Mouse (Mus musculus) CH12.LX (cell line): ENCODE results near the gene Daam1. TPM values are rescaled to one million over a fixed set of nuclear protein-coding genes. Genes with fewer than 3 reads are reported as not detected.

ENCODE experiments used
- DNase-seq: peaks from one replicate; pipeline ENCODE4 v3.0.0-alpha.2; 2013; ENCODE audit errors: extremely low read depth
- H3K27ac ChIP-seq: 2 replicates; pipeline ENCODE4 v1.5.1; 2012; ENCODE audit warnings: low read depth, mild to moderate bottlenecking, control low read depth, moderate library complexity; ENCODE audit not compliant: insufficient read depth
- H3K27me3 ChIP-seq: replicated peaks from 2 replicates; pipeline ENCODE3; 2012; ENCODE audit warnings: inconsistent platforms
- H3K36me3 ChIP-seq, 2 experiments: replicated peaks in 1 of 2; 2 replicates each; pipeline versions ENCODE3 to v1.6.1; 2012; ENCODE audit warnings: inconsistent platforms in 1 of 2, low read length in 1 of 2, mild to moderate bottlenecking in 1 of 2, mixed read lengths in 1 of 2, moderate library complexity in 1 of 2; ENCODE audit not compliant: control insufficient read depth in 1 of 2, insufficient read depth in 1 of 2
- H3K4me1 ChIP-seq, 2 experiments: 2 replicates each; pipeline ENCODE4 v1.6.1; 2012; ENCODE audit warnings: inconsistent platforms in 1 of 2, moderate library complexity in 1 of 2; ENCODE audit not compliant: insufficient read depth in 2 of 2, control insufficient read depth in 1 of 2
- H3K4me2 ChIP-seq: 2 replicates; pipeline ENCODE4 v1.6.1; 2012; ENCODE audit warnings: low read depth, mild to moderate bottlenecking, control low read depth; ENCODE audit not compliant: poor library complexity, insufficient read depth, severe bottlenecking
- H3K4me3 ChIP-seq, 3 experiments: fragments of 150-350 bp in 1 of 3; sonication (generic) in 1 of 3; replicated peaks in 1 of 3; 2 replicates each; pipeline versions ENCODE3 to v1.5.1; 2011 to 2012; ENCODE audit warnings: low read depth in 2 of 3, low read length in 2 of 3, mild to moderate bottlenecking in 2 of 3, moderate library complexity in 2 of 3, control low read depth in 1 of 3, improper control_type of control experiment in 1 of 3, inconsistent platforms in 1 of 3, mixed read lengths in 1 of 3; ENCODE audit not compliant: poor library complexity in 1 of 3
- H3K79me2 ChIP-seq: replicated peaks from 2 replicates; pipeline ENCODE4 v1.6.1; 2012; ENCODE audit warnings: mild to moderate bottlenecking, moderate library complexity; ENCODE audit not compliant: control insufficient read depth, poor library complexity, insufficient read depth, severe bottlenecking; ENCODE audit errors: extremely low read depth
- H3K9ac ChIP-seq: 2 replicates; pipeline ENCODE4 v1.6.1; 2012; ENCODE audit warnings: low read depth, mild to moderate bottlenecking, control low read depth, moderate library complexity; ENCODE audit not compliant: insufficient read depth
- H3K9me3 ChIP-seq: replicated peaks from 2 replicates; pipeline ENCODE3; 2012; ENCODE audit warnings: low read length, inconsistent platforms, mixed read lengths
- BHLHE40 ChIP-seq: IDR thresholded peaks from 2 replicates; pipeline ENCODE4 v1.6.1; 2011; ENCODE audit warnings: mild to moderate bottlenecking, low read depth, low read length, improper control_type of control experiment
- CHD1 ChIP-seq: IDR thresholded peaks from 2 replicates; pipeline ENCODE4 v1.6.1; 2012; ENCODE audit warnings: low read depth, low read length, improper control_type of control experiment, inconsistent platforms
- CHD2 ChIP-seq: IDR thresholded peaks from 2 replicates; pipeline ENCODE4 v1.6.1; 2011; ENCODE audit warnings: low read length, improper control_type of control experiment
- CTCF ChIP-seq, 2 experiments: IDR thresholded peaks in 1 of 2; conservative IDR thresholded peaks in 1 of 2; 2 replicates each; pipeline ENCODE4 v1.5.1; 2011 to 2012; ENCODE audit warnings: low read depth in 2 of 2, low read length in 2 of 2, improper control_type of control experiment in 1 of 2, inconsistent platforms in 1 of 2, mild to moderate bottlenecking in 1 of 2, moderate library complexity in 1 of 2
- E2F4 ChIP-seq: IDR thresholded peaks from 2 replicates; pipeline ENCODE4 v1.6.1; 2011; ENCODE audit warnings: low read depth, low read length, improper control_type of control experiment; ENCODE audit not compliant: insufficient replicate concordance
- EP300 ChIP-seq: IDR thresholded peaks from 2 replicates; pipeline ENCODE4 v1.6.1; 2011; ENCODE audit warnings: low read length, improper control_type of control experiment
- ETS1 ChIP-seq: conservative IDR thresholded peaks from 2 replicates; pipeline ENCODE4 v1.6.1; 2012; ENCODE audit warnings: low read depth, mild to moderate bottlenecking, inconsistent platforms, low read length, improper control_type of control experiment, moderate library complexity
- GABPA ChIP-seq: IDR thresholded peaks from 2 replicates; pipeline ENCODE4 v1.6.1; 2012; ENCODE audit warnings: low read depth, low read length, improper control_type of control experiment, inconsistent platforms; ENCODE audit not compliant: insufficient replicate concordance
- HCFC1 ChIP-seq: IDR thresholded peaks from 2 replicates; pipeline ENCODE4 v1.6.1; 2012; ENCODE audit warnings: low read depth, mild to moderate bottlenecking, inconsistent platforms, low read length, improper control_type of control experiment
- JUN ChIP-seq: IDR thresholded peaks from 2 replicates; pipeline ENCODE4 v1.6.1; 2011; ENCODE audit warnings: low read depth, mild to moderate bottlenecking, low read length, improper control_type of control experiment, moderate library complexity; ENCODE audit not compliant: insufficient read depth
- KAT2A ChIP-seq: IDR thresholded peaks from 2 replicates; pipeline ENCODE4 v1.6.1; 2012; ENCODE audit warnings: low read length, improper control_type of control experiment, inconsistent platforms; ENCODE audit not compliant: insufficient replicate concordance
- MAFK ChIP-seq: IDR thresholded peaks from 2 replicates; pipeline ENCODE4 v1.6.1; 2011; ENCODE audit warnings: low read length, improper control_type of control experiment; ENCODE audit not compliant: insufficient replicate concordance
- MAX ChIP-seq: IDR thresholded peaks from 2 replicates; pipeline ENCODE4 v1.6.1; 2011; ENCODE audit warnings: low read length, improper control_type of control experiment
- MAZ ChIP-seq: IDR thresholded peaks from 2 replicates; pipeline ENCODE4 v1.6.1; 2012; ENCODE audit warnings: low read depth, mild to moderate bottlenecking, inconsistent platforms, low read length, improper control_type of control experiment, moderate library complexity
- MEF2A ChIP-seq: IDR thresholded peaks from 2 replicates; pipeline ENCODE4 v1.6.1; 2014; ENCODE audit warnings: low read depth, mild to moderate bottlenecking, inconsistent platforms, low read length, improper control_type of control experiment, borderline replicate concordance
- MXI1 ChIP-seq: IDR thresholded peaks from 2 replicates; pipeline ENCODE4 v1.6.1; 2011; ENCODE audit warnings: mild to moderate bottlenecking, low read depth, low read length, improper control_type of control experiment
- NELFE ChIP-seq: IDR thresholded peaks from 2 replicates; pipeline ENCODE4 v1.6.1; 2011; ENCODE audit warnings: low read depth, low read length, improper control_type of control experiment
- NRF1 ChIP-seq: IDR thresholded peaks from 2 replicates; pipeline ENCODE4 v1.6.1; 2014; ENCODE audit warnings: low read depth, mild to moderate bottlenecking, inconsistent platforms, low read length, improper control_type of control experiment, moderate library complexity
- PAX5 ChIP-seq: IDR thresholded peaks from 2 replicates; pipeline ENCODE4 v1.6.1; 2012; ENCODE audit warnings: low read length, inconsistent platforms, mixed read lengths
- POLR2A ChIP-seq: IDR thresholded peaks from 2 replicates; pipeline ENCODE4 v1.6.1; 2011; ENCODE audit warnings: low read depth, mild to moderate bottlenecking, improper control_type of control experiment, low read length
- RAD21 ChIP-seq: IDR thresholded peaks from 2 replicates; pipeline ENCODE4 v1.6.1; 2011; ENCODE audit warnings: low read depth, mild to moderate bottlenecking, low read length, improper control_type of control experiment, moderate library complexity
- RCOR1 ChIP-seq: conservative IDR thresholded peaks from 2 replicates; pipeline ENCODE4 v1.6.1; 2012; ENCODE audit warnings: low read depth, mild to moderate bottlenecking, inconsistent platforms, low read length, improper control_type of control experiment
- SIN3A ChIP-seq: IDR thresholded peaks from 2 replicates; pipeline ENCODE4 v1.6.1; 2012; ENCODE audit warnings: low read length, improper control_type of control experiment, inconsistent platforms
- SMC3 ChIP-seq: IDR thresholded peaks from 2 replicates; pipeline ENCODE4 v1.6.1; 2011; ENCODE audit warnings: low read depth, low read length, improper control_type of control experiment
- TBP ChIP-seq: conservative IDR thresholded peaks from 2 replicates; pipeline ENCODE4 v1.6.1; 2011; ENCODE audit warnings: low read depth, low read length, improper control_type of control experiment
- TCF12 ChIP-seq: IDR thresholded peaks from 2 replicates; pipeline ENCODE4 v1.6.1; 2014; ENCODE audit warnings: low read depth, mild to moderate bottlenecking, inconsistent platforms, low read length, improper control_type of control experiment
- UBTF ChIP-seq: IDR thresholded peaks from 2 replicates; pipeline ENCODE4 v1.6.1; 2012; ENCODE audit warnings: low read depth, mild to moderate bottlenecking, inconsistent platforms, low read length, improper control_type of control experiment, moderate library complexity
- USF1 ChIP-seq: IDR thresholded peaks from 2 replicates; pipeline ENCODE4 v1.6.1; 2014; ENCODE audit warnings: low read depth, mild to moderate bottlenecking, inconsistent platforms, low read length, improper control_type of control experiment
- ZC3H11A ChIP-seq: IDR thresholded peaks from 2 replicates; pipeline ENCODE4 v1.6.1; 2012; ENCODE audit warnings: low read depth, mild to moderate bottlenecking, inconsistent platforms, low read length, improper control_type of control experiment
- ZNF384 ChIP-seq: IDR thresholded peaks from 2 replicates; pipeline ENCODE4 v1.6.1; 2012; ENCODE audit warnings: low read depth, low read length, improper control_type of control experiment, inconsistent platforms
- dilution Hi-C: fragments of 300-500 bp; cut with MboI; formaldehyde crosslinking; loops from 2 replicates; pipeline ENCODE4 v1.14.3; 2020; ENCODE audit warnings: low sequenced_read_pairs; ENCODE audit not compliant: extremely low pct_unique_long_range_greater_than_20kb, extremely low pct_ligation_motif_present
- in situ Hi-C: fragments of 300-500 bp; cut with MboI; formaldehyde crosslinking; loops from 3 replicates; pipeline ENCODE4 v1.14.3; 2019; ENCODE audit warnings: low sequenced_read_pairs, low pct_ligation_motif_present, low pct_unique_long_range_greater_than_20kb, mixed read lengths
- polyA plus RNA-seq: library from polyadenylated mRNA; unstranded; fragments of >175 nt; gene quantifications from 2 replicates; pipeline ENCODE4 v1.2.1, GENCODE M21; 2012; ENCODE audit warnings: low read depth; ENCODE audit not compliant: insufficient read length
- total RNA-seq, 2 experiments: library from RNA; depleted of rRNA; stranded (reverse); fragments of 300-350 nt in 1 of 2; fragments of >200 nt in 1 of 2; gene quantifications; 2 replicates each; pipeline ENCODE4 v1.2.3; 2012 to 2014

Gene Daam1
- total and polyA plus RNA-seq, 3 experiments = 10.7 to 27.9 (median 23.6) TPM

DNA sequence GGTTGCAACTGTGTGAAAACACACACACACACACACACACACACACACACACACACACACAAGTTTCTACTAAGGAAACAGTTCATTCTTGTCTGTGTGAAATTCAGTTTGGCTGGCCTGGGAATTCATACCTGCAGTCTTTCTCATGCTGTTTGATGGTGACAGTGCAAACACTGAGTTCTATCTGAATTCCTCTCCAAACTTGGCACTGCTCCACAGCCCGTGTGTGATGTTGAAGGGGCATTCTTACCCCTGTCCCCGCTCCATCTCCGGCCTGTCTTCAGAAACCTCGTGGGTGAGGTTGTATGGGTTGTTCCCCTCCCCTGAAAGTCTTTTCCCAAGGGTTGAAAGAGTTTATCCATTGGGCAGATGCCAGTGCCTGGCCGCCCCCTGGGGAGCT lies 28.2 kb downstream of the Daam1 start:
- H3K36me3 ChIP-seq = peaks cover 3 to 62% of the 10 kb centered on the region in 2 experiments
- H3K4me2 ChIP-seq = no peak overlapping the region
- H3K79me2 ChIP-seq = 0 out of 2 replicates have a peak, but pooled peaks cover 3% of the 10 kb centered on the region
- dilution Hi-C loops = no loop called here
- peaks cover 20 to 93% of the 10 kb centered on the region in 2 experiments for H3K4me1 ChIP-seq
- H3K27me3 ChIP-seq = no peaks in the 10 kb centered on the region
- in situ Hi-C loops = no loop called here
- TF ChIP-seq UBTF = no peak
- TF ChIP-seq NRF1 = no peak
- no peak for TF ChIP-seq ETS1
- TF ChIP-seq MXI1 = no peak
- no peak for TF ChIP-seq CHD1
- TF ChIP-seq, all 38 proteins: peak for 0
- H3K9ac ChIP-seq = no peak overlapping the region
- H3K27ac ChIP-seq = no peak overlapping the region
- H3K9me3 ChIP-seq = no peaks in the 10 kb centered on the region
- no peak overlapping the region for H3K4me3 ChIP-seq
- DNase-seq = no peak

- Histone ChIP-seq H3K4me3 (no peak overlapping the region), H3K9ac (0 out of 2 replicates have a peak overlapping the region, but pooled peaks have one; percentile 44), H3K27me3 (no peaks in the 10 kb centered on the region), H3K9me3 (no peaks in the 10 kb centered on the region), H3K4me2 (peak overlapping the region; percentile 69), H3K27ac (0 out of 2 replicates have a peak overlapping the region, but pooled peaks have one; percentile 40), H3K36me3 (peaks cover 3 to 40% of the 10 kb centered on the region in 2 experiments), H3K79me2 (peaks cover 6% of the 10 kb centered on the region), H3K4me1 (peaks cover 25 to 96% of the 10 kb centered on the region in 2 experiments)
- in situ Hi-C loops (no loop called here), dilution Hi-C loops (no loop called here)
- peak; percentile 90 for DNase-seq
- TF ChIP-seq KAT2A = no peak
- TF ChIP-seq CTCF (conservative IDR thresholded peaks at IDR 0.05 in 1 of 2, IDR thresholded peaks at IDR 0.05 in 1 of 2; ENCODE audit: low read depth in 2 of 2, low read length in 2 of 2) = no peak
- TF ChIP-seq POLR2A = 0 out of 2 replicates have a peak, but pooled peaks have one; percentile 30
- TF ChIP-seq NELFE = no peak
- TF ChIP-seq GABPA = no peak
- peak; percentile 98 for TF ChIP-seq ETS1
- no peak for TF ChIP-seq ZC3H11A
- TF ChIP-seq MAZ = peak; percentile 87; the same call in 1 of the 2 replicates
- TF ChIP-seq BHLHE40 = peak; percentile 99
- peak; percentile 75; the same call in 1 of the 2 replicates for TF ChIP-seq EP300
- 0 out of 2 replicates have a peak, but pooled peaks have one; percentile 54 for TF ChIP-seq RCOR1
- TF ChIP-seq CHD2 = peak; percentile 73
- peak; percentile 81 for TF ChIP-seq MAX
- 0 out of 2 replicates have a peak, but pooled peaks have one; percentile 8 for TF ChIP-seq NRF1
- no peak; the same call in none of the 2 replicates for TF ChIP-seq MXI1
- peak; percentile 61; the same call in 1 of the 2 replicates for TF ChIP-seq TCF12
- no peak for TF ChIP-seq CHD1
- no peak for TF ChIP-seq TBP
- 0 out of 2 replicates have a peak, but pooled peaks have one; percentile 37 for TF ChIP-seq E2F4
- peak; percentile 100 for TF ChIP-seq MEF2A
- no peak for TF ChIP-seq MAFK
- no peak for TF ChIP-seq PAX5
- no peak; the same call in 1 of the 2 replicates for TF ChIP-seq SMC3
- TF ChIP-seq USF1 = peak; percentile 73
- peak; percentile 74; the same call in 1 of the 2 replicates for TF ChIP-seq SIN3A
- TF ChIP-seq HCFC1 = peak; percentile 19
- peak; percentile 91 for TF ChIP-seq ZNF384
- no peak for TF ChIP-seq RAD21
- no peak for TF ChIP-seq JUN
- TF ChIP-seq UBTF = no peak
Measured at GRCm38 (mm10) chr12:71863846-71864543, 33.1 kb downstream of the Daam1 start.
